Mouse (Mus musculus): ENCODE measurements around the gene Ubb. TPM values are rescaled to one million over a fixed set of nuclear protein-coding genes. Genes with fewer than 3 reads are reported as not detected.

Gene Ubb
- polyA plus RNA-seq, 1 experiment from 2014 or later: 2,952 TPM

DNA sequence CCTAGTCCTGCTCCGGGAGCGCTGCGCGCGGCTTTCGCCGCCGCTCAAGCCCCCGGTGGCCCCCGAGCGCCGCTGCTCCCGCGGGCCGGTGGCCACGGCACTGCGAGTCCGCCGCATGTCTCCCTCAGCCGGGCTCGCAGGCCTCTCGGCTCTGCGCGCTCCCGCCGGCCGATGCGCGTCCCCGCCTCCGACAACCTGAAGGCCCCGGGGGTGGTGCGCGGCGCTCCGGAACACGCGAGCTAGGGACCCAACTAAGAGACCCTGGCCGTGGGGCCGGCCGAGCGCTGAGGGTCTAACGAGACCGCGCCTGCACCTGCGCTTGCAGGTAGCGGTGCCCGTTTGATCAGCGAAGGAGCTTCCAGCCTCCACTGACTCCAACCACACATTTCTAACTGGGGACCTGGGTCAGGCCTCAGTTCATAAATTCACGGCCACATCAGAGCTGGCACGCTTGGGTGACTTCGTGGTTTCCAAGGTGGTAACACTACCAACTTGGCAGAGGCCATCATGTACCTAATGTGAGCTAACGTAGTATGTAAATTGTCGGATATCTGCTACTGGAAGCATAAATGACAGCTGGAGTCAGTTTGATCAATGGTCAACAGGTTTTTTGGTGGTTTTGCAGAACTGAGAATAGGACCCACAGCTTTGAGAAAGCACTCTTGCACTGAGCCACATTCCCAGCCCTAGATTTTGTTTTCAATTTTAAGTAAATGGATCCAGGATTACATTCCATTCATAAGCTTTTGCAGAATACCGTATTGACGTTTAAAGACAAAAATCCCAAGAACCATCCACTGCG, 11.7 kb upstream of the Ubb start, which contains the start of gene Cenpv:
TSS of gene Cenpv (minus strand) at position 173 of the 802 bp plus-strand sequence.
- Histone ChIP-seq H3K4me3 (ENCODE audit: low read depth, low read length) (peak within 1 kb of the TSS; percentile 74), H3K9me3 (ENCODE audit: low read depth, low read length) (no peaks in the 10 kb centered on the region), H3K9ac (peak within 1 kb of the TSS; percentile 85), H3K27me3 (ENCODE audit: insufficient read depth, low read length) (peaks cover 19% of the 10 kb centered on the region; the same call in 1 of the 2 replicates), H3K4me1 (ENCODE audit: insufficient read depth) (no peaks in the 10 kb centered on the region), H3K27ac (ENCODE audit: low read depth) (0 out of 2 replicates have a peak within 1 kb of the TSS, but pooled peaks have one; percentile 8), H3K4me2 (peak within 1 kb of the TSS; percentile 96), H3K36me3 (ENCODE audit: insufficient read depth) (no peaks in the 10 kb centered on the region)
- ATAC-seq (ENCODE audit: insufficient read depth) (peak; percentile 62), DNase-seq (peak; percentile 82)
- no peak for TF ChIP-seq CTCF (IDR thresholded peaks at IDR 0.05; ENCODE audit: low read depth)
- 7% methylated on average over 47 of the region's 57 CpGs for WGBS

DNA sequence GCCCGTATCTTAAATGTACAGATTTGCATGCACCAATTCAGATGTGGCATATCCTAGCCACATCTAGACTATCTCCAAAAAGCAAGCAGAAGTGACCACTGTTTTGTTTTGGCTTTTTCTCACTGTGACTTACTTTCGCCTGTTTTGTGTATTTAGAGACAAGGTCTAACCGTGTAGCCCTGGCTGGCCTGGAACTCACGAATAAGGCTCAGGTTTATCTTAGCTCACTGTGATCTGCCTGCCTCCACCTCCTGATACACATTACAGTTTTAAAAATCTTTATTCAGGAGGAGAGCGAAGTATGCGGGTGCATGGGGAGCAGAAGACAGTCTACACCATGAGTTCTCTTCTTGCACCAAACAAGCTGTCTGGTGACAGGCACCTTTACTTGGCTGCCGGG, 10.8 kb upstream of the Ubb start:
- TF ChIP-seq CTCF (IDR thresholded peaks at IDR 0.05; ENCODE audit: low read depth): no peak
- Histone ChIP-seq H3K4me2 (no peak overlapping the region), H3K4me3 (ENCODE audit: low read depth, low read length) (no peak overlapping the region), H3K27ac (ENCODE audit: low read depth) (no peak overlapping the region), H3K4me1 (ENCODE audit: insufficient read depth) (no peaks in the 10 kb centered on the region), H3K36me3 (ENCODE audit: insufficient read depth) (no peaks in the 10 kb centered on the region), H3K9me3 (ENCODE audit: low read depth, low read length) (no peaks in the 10 kb centered on the region), H3K27me3 (ENCODE audit: insufficient read depth, low read length) (peaks cover 19% of the 10 kb centered on the region; the same call in 1 of the 2 replicates), H3K9ac (no peak overlapping the region)
- ATAC-seq (ENCODE audit: insufficient read depth) (no peak), DNase-seq (no peak)
- WGBS: 75% methylated on average over 7 of the region's 7 CpGs

DNA sequence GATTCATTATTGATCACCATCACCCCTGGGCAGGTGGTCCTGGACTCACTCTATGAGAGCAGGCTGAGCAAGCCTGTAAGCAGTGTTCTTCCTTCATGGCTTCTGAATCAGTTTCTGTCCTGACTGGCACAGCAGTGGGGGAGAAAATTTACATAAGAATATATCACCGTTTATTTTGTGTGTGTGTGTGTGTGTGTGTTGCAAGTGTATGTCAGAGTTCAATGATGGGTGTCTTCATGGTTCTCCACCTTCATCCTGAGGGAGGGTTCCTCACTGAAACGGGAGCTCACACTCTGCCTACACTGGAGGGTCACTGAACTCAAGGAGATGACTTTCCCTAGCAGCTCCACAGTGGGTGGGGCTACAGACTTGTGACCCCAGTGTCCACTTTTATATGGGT, 10.0 kb upstream of the Ubb start:
- 57% methylated on average over 2 of the region's 2 CpGs for WGBS
- DNase-seq (no peak), ATAC-seq (ENCODE audit: insufficient read depth) (no peak)
- TF ChIP-seq CTCF (IDR thresholded peaks at IDR 0.05; ENCODE audit: low read depth): no peak
- Histone ChIP-seq H3K36me3 (ENCODE audit: insufficient read depth) (no peaks in the 10 kb centered on the region), H3K27ac (ENCODE audit: low read depth) (no peak overlapping the region), H3K4me2 (no peak overlapping the region), H3K9ac (no peak overlapping the region), H3K9me3 (ENCODE audit: low read depth, low read length) (no peaks in the 10 kb centered on the region), H3K27me3 (ENCODE audit: insufficient read depth, low read length) (peaks cover 19% of the 10 kb centered on the region; the same call in 1 of the 2 replicates), H3K4me3 (ENCODE audit: low read depth, low read length) (no peak overlapping the region), H3K4me1 (ENCODE audit: insufficient read depth) (no peaks in the 10 kb centered on the region)

DNA sequence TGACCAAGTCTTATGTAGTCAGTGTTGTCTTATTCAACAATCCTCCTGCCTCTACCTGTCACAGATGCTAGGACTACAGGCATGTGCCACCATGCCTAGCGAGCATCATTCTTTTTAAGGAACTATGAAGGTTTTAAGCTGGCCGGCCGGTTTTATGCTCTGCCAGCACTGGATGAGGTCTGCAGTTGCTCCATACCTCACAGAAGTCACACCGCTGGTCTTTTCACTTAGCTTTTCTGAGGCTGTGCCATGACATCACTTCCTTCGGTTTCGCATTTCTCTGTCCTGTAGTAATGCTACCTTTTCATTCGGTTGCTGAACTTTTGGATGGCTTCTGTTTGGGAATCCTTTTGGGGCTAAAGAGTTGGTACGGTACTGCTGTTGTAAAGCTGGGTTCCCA, 9.4 kb upstream of the Ubb start:
- no peaks in the 10 kb centered on the region for H3K4me1 ChIP-seq (ENCODE audit: insufficient read depth)
- H3K27me3 ChIP-seq (ENCODE audit: insufficient read depth, low read length): peaks cover 19% of the 10 kb centered on the region; the same call in 1 of the 2 replicates
- no peaks in the 10 kb centered on the region for H3K9me3 ChIP-seq (ENCODE audit: low read depth, low read length)
- no peaks in the 10 kb centered on the region for H3K36me3 ChIP-seq (ENCODE audit: insufficient read depth)
- H3K9ac ChIP-seq: no peak overlapping the region
- DNase-seq: no peak
- TF ChIP-seq CTCF (IDR thresholded peaks at IDR 0.05; ENCODE audit: low read depth): no peak
- H3K4me2 ChIP-seq: no peak overlapping the region
- 75% methylated on average over 8 of the region's 8 CpGs for WGBS
- ATAC-seq (ENCODE audit: insufficient read depth): no peak
- H3K4me3 ChIP-seq (ENCODE audit: low read depth, low read length): no peak overlapping the region
- H3K27ac ChIP-seq (ENCODE audit: low read depth): no peak overlapping the region

DNA sequence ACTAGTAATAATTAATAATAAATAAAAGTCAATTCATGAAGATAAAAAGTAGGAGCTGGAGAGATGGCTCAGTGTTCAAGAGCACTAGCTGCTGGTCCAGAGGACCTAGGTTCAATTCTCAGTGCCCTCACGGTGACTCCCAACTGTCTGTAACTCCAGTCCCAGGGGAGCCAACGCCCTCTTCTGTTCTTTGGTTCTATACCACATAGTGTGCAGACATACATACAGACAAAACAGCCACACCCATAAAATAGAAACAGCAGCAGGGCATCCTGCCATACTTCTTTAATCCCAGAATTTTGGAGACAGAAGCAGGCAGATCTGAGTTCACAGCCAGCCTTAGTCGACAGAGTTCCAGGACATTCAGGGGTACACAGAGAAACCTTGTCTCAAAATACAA, 7.0 kb upstream of the Ubb start:
- Histone ChIP-seq H3K4me1 (ENCODE audit: insufficient read depth) (no peaks in the 10 kb centered on the region), H3K36me3 (ENCODE audit: insufficient read depth) (no peaks in the 10 kb centered on the region), H3K9ac (no peak overlapping the region), H3K27ac (ENCODE audit: low read depth) (no peak overlapping the region), H3K4me2 (no peak overlapping the region), H3K9me3 (ENCODE audit: low read depth, low read length) (no peaks in the 10 kb centered on the region), H3K27me3 (ENCODE audit: insufficient read depth, low read length) (peaks cover 14% of the 10 kb centered on the region; the same call in 1 of the 2 replicates), H3K4me3 (ENCODE audit: low read depth, low read length) (no peak overlapping the region)
- DNase-seq (no peak), ATAC-seq (ENCODE audit: insufficient read depth) (no peak)
- WGBS: 88% methylated on average over 3 of the region's 3 CpGs
- no peak for TF ChIP-seq CTCF (IDR thresholded peaks at IDR 0.05; ENCODE audit: low read depth)

DNA sequence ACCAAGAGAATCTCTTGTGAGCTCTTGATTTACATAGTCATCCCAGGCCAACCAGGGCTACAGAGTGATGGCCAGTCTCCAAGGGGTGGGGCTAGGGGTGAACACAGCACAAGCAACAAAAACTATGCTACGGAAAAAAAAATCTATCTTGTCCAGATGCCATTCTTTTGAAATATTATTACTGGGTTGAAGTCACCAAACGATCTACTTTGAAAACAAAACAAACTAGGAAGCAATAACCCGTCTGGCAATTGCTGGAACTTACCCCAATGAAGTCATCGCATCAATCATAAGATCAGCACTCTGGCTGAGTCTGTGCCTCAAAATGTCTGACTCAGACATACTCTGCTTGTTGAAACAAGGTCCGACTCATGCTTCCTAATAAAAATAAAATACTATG, 1.2 kb upstream of the Ubb start:
- H3K36me3 ChIP-seq (ENCODE audit: insufficient read depth): peaks cover 20% of the 10 kb centered on the region
- H3K4me2 ChIP-seq: peak overlapping the region; percentile 70
- DNase-seq: peak; percentile 81
- H3K9ac ChIP-seq: peak overlapping the region; percentile 79
- no peak for ATAC-seq (ENCODE audit: insufficient read depth)
- peaks cover 21% of the 10 kb centered on the region; the same call in 1 of the 2 replicates for H3K4me1 ChIP-seq (ENCODE audit: insufficient read depth)
- no peak for TF ChIP-seq CTCF (IDR thresholded peaks at IDR 0.05; ENCODE audit: low read depth)
- 7% methylated on average over 5 of the region's 5 CpGs for WGBS
- peak overlapping the region; percentile 69 for H3K4me3 ChIP-seq (ENCODE audit: low read depth, low read length)
- peak overlapping the region; percentile 95 for H3K27ac ChIP-seq (ENCODE audit: low read depth)
- H3K27me3 ChIP-seq (ENCODE audit: insufficient read depth, low read length): no peaks in the 10 kb centered on the region
- H3K9me3 ChIP-seq (ENCODE audit: low read depth, low read length): no peaks in the 10 kb centered on the region

DNA sequence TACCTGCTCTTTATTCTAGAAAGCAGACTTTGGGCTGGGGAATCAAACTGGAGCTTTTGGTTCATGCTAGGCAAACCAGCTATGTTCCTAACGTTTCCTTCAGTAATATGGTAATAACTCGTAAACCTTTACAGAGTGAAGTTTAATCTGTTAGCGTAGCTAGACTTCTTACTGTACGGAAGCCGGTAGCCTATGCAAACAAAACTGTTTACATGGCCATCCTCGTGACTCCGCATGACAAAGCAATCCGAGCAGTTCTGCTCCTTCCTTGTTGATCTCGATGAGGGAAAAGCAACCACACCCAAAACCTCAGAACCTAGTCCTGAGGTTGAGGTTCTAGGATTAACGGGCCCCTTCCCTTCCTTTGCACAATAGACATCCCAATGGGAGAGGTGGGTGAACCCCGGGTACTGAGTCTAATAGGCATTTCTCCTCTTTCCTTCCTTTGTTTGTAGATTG, 715 bp upstream of the Ubb start:
- Histone ChIP-seq H3K9me3 (ENCODE audit: low read depth, low read length) (no peaks in the 10 kb centered on the region), H3K9ac (peak overlapping the region; percentile 79), H3K4me1 (ENCODE audit: insufficient read depth) (peaks cover 21% of the 10 kb centered on the region; the same call in 1 of the 2 replicates), H3K4me3 (ENCODE audit: low read depth, low read length) (peak overlapping the region; percentile 69), H3K4me2 (peak overlapping the region; percentile 70), H3K27ac (ENCODE audit: low read depth) (peak overlapping the region; percentile 95), H3K36me3 (ENCODE audit: insufficient read depth) (peaks cover 24% of the 10 kb centered on the region), H3K27me3 (ENCODE audit: insufficient read depth, low read length) (no peaks in the 10 kb centered on the region)
- DNase-seq (peak; percentile 81), ATAC-seq (ENCODE audit: insufficient read depth) (peak; percentile 36)
- no peak for TF ChIP-seq CTCF (IDR thresholded peaks at IDR 0.05; ENCODE audit: low read depth)
- WGBS: under 1% methylated on average over 11 of the region's 11 CpGs
